11 mouse cellular contexts compared by ENCODE assay signal in the genomic region with DNA sequence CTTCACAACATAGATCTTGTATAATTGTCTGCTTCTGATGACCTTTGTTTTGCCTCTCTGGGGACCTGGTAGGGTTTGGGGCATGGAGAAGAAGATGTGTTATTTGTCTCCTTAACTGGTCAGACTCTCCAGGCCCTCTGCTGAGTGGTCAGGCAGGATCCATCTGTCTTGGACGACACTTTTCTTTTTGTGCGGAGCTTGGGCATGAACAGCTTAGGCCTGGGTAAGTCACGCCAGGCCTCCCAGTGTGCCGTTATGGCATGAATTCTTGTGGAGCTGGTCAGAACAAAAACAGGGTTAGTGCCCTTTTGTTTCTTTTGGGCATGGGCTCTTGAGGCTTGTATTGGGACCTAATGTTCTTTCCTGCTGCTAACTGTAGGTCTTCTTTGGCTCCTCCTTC.
DNase-seq lines count a peak whose midpoint lies in the region; ATAC-seq and TF ChIP-seq lines count a peak whose summit lies in the region.
"Had no signal": no experiment of that assay in that cellular context is flagged by ENCODE, and none has a peak within 500 bp of the region (broad histone marks: within the 10 kb centered on the region; RNA-seq: fewer than 3 reads in every experiment).

No protein-coding gene starts in this region.

- ATAC-seq in embryonic facial prominence, embryonic 12.5 days (ENCODE audit: insufficient number of reproducible peaks, insufficient read depth, low FRiP score, low TSS enrichment) = no peak

- peaks cover 50% of the 10 kb centered on the region for H3K4me1 ChIP-seq in embryonic facial prominence, embryonic 12.5 days
- H3K4me1 ChIP-seq in limb, embryonic 10.5 days = peaks cover 59% of the 10 kb centered on the region

- 84% methylated on average over 4 of the region's 4 CpGs for WGBS in embryonic facial prominence, embryonic 12.5 days
- 78% methylated on average over 4 of the region's 4 CpGs for WGBS in limb, embryonic 10.5 days

- no peak overlapping the region for H3K4me3 ChIP-seq in layer of hippocampus, adult 2 months
- H3K4me3 ChIP-seq in embryonic facial prominence, embryonic 12.5 days = no peak overlapping the region
- H3K4me3 ChIP-seq in limb, embryonic 10.5 days = no peak overlapping the region
- H3K4me3 ChIP-seq: midbrain, embryonic 12.5 days had no signal

- H3K27ac ChIP-seq in layer of hippocampus, adult 2 months = peak overlapping the region; percentile 80
- peak overlapping the region; percentile 87 for H3K27ac ChIP-seq in embryonic facial prominence, embryonic 12.5 days
- peak overlapping the region; percentile 73 for H3K27ac ChIP-seq in limb, embryonic 10.5 days
- H3K27ac ChIP-seq: midbrain, embryonic 12.5 days had no signal

- DNase-seq in layer of hippocampus, adult 2 months (ENCODE audit: low spot score in 2 of 2) = no peak
- no peak for DNase-seq in layer of hippocampus, adult 9-11 months
- peak; percentile 82 for DNase-seq in cerebellum, adult 11-12 months
- DNase-seq in limb, embryonic 10.5 days (ENCODE audit: low spot score) = no peak
- DNase-seq in T-cell, adult 2 months (ENCODE audit: low spot score) = no peak
- no peak for DNase-seq in c-Kit-positive CD71-positive TER-119-positive erythroid progenitor cells, embryonic 14.5 days (ENCODE audit: low spot score)
- no peak for DNase-seq in kidney, adult 11 months
- DNase-seq: kidney, postnatal 4 days; thymus, adult 2 months had no signal

- H3K9me3 ChIP-seq in embryonic facial prominence, embryonic 12.5 days = no peaks in the 10 kb centered on the region
- no peaks in the 10 kb centered on the region for H3K9me3 ChIP-seq in limb, embryonic 10.5 days (replicated peaks)
- H3K9me3 ChIP-seq: midbrain, embryonic 12.5 days had no signal

- H3K36me3 ChIP-seq in embryonic facial prominence, embryonic 12.5 days = no peaks in the 10 kb centered on the region
- no peaks in the 10 kb centered on the region for H3K36me3 ChIP-seq in limb, embryonic 10.5 days
- H3K36me3 ChIP-seq: midbrain, embryonic 12.5 days had no signal

- H3K27me3 ChIP-seq in embryonic facial prominence, embryonic 12.5 days = no peaks in the 10 kb centered on the region
- H3K27me3 ChIP-seq in limb, embryonic 10.5 days (ENCODE audit: low read depth, poor library complexity, severe bottlenecking) = no peaks in the 10 kb centered on the region
- H3K27me3 ChIP-seq: midbrain, embryonic 12.5 days had no signal

- H3K9ac ChIP-seq in embryonic facial prominence, embryonic 12.5 days = no peak overlapping the region
- H3K9ac ChIP-seq: midbrain, embryonic 12.5 days had no signal

- TF ChIP-seq CTCF in layer of hippocampus, adult 2 months (conservative IDR thresholded peaks at IDR 0.05) = no peak

- H3K4me2 ChIP-seq in embryonic facial prominence, embryonic 12.5 days (replicated peaks) = no peak overlapping the region
- H3K4me2 ChIP-seq: midbrain, embryonic 12.5 days had no signal
